Mouse (Mus musculus) heart, postnatal 10 days (tissue): ENCODE results near the gene Rxfp4. TPM values are rescaled to one million over a fixed set of nuclear protein-coding genes. Genes with fewer than 3 reads are reported as not detected.

ENCODE experiments used
- DNase-seq, 2 experiments: peaks; one replicate each; pipeline ENCODE4 v3.0.0; 2021
- intact Hi-C: fragments of 180-260 bp; cut with DNase I; formaldehyde crosslinking; loops from one replicate; pipeline ENCODE4 v1.15.1; 2025
- total RNA-seq, 2 experiments: library from RNA; stranded (reverse); gene quantifications; 2 replicates each; pipeline ENCODE4 v1.2.3; 2021

The Rxfp4 gene
- total RNA-seq: not detected

DNA sequence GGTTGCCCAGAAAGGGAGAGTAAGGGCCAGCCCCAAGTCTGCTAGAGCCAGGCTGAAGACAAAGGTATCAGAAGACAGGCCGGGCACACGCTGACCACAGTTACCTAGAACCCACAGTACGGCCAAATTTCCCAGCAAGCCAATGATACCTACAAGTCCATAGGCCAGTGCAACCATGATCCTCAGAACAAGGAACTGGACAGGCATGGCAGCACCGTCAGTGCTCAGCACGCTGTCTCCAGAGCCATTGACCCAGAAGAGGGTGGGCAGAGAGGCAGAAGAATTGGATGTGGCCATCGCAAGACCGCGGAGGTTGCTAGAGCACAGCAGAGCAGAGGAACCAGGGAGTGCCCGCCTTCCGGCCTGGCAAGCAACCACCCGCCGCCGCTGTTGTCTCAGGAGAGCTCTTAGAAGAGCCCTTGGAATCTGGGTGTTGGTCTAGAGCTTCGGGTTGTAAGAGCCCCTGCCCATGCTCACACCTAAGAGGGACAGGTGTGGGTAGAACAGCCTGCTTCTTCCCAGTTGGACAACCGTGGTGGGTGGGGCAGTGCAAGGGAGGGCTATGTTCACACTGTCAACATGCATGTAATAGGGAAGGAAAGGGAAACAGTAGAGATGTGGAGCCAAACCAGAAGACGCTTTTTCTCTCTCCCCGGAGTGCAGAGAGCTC is at the start of gene Rxfp4:
Gene Rxfp4, minus strand, starts transcription at position 297 of the 670 bp plus-strand sequence.
- peak in 1 of 2 experiments; percentile 4 for DNase-seq
- intact Hi-C loops: no loop called here

DNA sequence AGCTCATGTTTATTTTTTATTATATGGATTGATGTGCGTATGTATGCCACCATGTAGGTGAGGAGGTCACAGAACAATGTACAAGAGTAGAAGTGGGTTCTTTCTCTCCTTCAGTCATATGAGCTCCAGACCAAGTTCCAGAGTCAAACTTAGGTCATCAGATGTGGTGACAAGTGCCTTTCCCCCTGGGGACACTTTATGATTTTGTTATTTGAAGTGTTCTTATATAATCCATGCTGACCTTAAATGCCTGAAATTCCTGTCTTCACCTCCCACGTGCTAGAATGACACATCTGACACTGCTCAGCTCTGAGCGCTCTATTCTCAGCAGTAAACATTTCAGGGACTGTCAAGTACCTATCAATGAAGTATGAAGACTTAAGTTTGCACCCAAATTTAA is 48.3 kb upstream of the Rxfp4 start:
- intact Hi-C loops: no loop called here
- peak; percentile 24 to 49 for DNase-seq

DNA sequence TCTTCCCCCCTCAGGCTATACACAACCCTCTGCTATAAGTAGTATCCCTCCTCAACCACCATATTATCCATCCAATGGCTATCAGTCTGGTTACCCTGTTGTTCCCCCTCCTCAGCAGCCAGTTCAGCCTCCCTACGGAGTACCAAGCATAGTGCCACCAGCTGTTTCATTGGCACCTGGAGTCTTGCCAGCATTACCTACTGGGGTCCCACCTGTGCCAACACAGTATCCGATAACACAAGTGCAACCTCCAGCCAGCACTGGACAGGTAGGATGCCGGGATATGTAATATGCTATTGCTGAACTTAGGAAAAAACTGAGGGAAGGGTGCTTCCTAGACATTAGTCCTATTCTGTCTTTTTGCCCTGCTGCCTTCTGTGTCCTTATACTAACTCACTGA is 47.3 kb upstream of the Rxfp4 start:
- intact Hi-C loops: no loop called here
- no peak for DNase-seq

DNA sequence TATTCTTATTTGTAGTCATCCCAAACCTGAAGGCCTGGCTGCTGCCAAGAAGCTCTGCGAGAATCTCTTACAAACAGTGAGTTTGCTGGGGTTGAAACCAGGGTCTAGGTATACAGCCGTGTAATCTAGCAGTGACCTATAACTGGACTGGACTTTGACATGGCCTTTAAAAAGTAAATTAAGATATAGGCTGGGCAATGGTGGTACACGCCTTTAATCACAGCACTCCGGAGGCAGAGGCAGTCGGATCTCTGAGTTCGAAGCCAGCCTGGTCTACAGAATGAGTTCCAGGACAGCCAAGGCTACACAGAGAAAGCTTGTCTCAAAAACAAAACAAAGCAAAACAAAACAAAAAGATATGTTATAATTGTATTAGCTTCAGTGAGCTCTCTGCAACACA is 45.9 kb upstream of the Rxfp4 start:
- no peak for DNase-seq
- intact Hi-C loops: no loop called here

DNA sequence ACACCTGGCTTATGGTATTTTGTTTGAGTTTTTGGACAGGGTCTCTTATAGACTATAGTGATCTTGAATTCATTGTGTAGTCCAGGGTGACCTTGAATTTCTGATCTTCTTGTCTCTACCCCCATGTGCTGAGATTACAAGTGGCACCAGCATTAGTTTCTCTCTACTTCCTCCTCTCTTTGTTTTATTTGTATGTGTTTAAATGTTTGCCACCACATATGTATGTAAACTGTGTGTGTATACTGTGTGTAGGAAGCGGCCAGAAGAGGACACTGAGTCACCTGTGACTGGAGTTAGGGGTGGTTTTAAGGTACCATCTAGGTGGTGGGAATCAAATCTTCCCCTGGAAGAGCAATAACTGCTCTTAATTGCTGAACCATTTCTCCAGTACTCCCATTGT is 45.1 kb upstream of the Rxfp4 start:
- intact Hi-C loops: no loop called here
- no peak for DNase-seq

DNA sequence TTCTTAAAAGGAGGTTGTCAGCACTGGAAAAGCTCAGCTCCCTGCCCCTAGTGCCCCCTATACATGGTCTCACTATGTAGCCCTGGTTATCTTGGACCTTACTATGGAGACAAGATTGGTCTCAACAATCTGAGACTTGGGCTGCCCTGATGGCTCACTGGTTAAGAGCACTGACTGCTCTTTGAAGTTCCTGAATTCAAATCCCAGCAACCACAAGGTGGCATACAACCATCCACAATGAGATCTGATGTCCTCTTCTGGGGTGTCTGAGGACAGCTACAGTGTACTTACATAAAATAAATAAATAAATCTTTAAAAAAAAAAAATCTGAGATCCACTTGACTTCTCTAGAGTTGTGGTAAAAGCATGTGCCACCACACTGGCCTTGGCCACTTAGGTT is 42.6 kb upstream of the Rxfp4 start:
- intact Hi-C loops: no loop called here
- peak in 1 of 2 experiments; percentile 20 for DNase-seq

DNA sequence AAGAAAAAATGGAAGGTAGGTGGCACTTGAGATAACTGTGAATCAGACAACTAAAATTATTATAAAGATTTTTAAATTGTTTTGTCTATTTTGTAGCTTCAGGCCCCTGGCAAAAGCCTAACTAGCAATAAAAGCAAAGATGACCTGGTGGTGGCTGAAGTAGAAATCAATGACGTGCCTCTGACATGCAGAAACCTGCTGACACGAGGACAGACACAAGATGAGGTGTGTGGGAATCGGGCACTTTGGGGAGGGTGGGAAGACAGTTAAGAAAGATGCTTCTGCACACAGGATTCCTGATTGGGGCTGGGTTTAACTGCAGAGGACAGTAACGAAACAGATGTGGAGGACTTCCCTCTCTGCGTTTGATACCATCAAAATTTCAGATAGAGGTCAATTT is 36.1 kb upstream of the Rxfp4 start:
- no peak for DNase-seq
- intact Hi-C loops: no loop called here

DNA sequence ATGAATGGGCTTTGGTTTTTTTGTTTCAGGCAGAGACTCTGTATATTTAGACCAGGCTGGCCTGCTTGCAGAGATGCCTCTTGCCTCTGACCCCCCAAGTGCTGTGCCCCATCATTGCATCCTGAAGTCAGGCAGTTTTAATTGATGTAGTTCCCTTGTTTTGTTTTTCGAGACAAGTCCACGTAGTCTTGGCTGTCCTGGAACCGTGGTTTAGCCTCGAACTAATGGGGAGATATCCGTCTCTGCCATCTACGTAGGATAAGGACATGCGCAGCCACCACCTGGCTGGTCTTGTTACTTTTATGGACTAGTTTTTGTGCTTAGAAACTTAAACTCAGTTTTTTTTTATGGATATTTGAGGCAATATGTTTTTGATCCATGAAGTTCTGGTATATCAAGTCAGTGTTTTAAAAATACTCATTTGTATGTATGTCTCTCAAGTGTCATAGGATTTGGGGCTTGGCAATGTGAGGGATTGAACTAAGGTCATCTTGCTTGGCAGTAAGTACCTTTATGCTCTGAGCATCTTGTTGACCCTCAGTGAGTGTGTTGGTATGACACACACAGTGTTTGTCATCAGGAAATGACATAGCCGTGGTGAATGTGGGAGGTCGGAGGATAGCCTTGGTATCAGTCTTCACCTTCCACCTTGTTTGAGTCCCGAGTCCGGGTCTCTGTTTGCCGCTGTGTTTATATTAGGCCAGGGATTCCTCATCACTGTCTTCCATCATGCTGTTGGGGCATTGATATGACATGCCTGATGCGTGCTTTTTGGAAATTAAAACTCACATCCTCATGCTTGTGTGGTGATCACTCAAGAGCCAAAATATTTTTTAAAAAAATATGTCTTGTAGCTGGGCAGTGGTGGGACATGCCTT is 34.0 kb upstream of the Rxfp4 start:
- DNase-seq: no peak
- intact Hi-C loops: loop anchor here (2.0 kb wide), 1 partner anchor 16 kb away; no protein-coding TSS in a partner anchor

DNA sequence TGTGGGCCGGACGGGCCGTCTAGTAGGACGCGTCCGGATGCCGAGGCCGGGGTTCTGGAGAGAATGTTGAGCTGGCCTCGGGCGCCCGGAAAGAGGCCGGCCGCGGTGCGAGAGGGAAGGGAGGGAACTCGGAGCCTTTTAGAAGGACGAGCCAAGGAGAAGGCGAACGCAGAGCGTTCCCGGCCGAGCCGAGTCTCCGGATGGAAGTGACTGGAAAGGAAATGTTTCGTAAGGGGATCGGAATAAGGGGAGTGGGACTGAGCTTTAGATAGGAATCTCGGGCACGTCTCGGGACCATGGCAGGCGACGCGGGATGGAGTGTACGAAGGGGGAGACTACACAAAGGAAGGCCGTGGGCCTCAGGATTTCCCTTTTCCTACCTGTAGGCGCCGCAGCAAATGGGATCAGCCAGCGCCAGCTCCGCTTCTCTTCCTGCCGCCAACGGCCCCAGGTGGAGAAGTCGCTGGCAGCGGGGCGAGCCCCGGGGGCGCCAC is 33.1 kb upstream of the Rxfp4 start:
- no peak for DNase-seq
- intact Hi-C loops: loop anchor here (2.0 kb wide), 1 partner anchor 17 kb away; no protein-coding TSS in a partner anchor

DNA sequence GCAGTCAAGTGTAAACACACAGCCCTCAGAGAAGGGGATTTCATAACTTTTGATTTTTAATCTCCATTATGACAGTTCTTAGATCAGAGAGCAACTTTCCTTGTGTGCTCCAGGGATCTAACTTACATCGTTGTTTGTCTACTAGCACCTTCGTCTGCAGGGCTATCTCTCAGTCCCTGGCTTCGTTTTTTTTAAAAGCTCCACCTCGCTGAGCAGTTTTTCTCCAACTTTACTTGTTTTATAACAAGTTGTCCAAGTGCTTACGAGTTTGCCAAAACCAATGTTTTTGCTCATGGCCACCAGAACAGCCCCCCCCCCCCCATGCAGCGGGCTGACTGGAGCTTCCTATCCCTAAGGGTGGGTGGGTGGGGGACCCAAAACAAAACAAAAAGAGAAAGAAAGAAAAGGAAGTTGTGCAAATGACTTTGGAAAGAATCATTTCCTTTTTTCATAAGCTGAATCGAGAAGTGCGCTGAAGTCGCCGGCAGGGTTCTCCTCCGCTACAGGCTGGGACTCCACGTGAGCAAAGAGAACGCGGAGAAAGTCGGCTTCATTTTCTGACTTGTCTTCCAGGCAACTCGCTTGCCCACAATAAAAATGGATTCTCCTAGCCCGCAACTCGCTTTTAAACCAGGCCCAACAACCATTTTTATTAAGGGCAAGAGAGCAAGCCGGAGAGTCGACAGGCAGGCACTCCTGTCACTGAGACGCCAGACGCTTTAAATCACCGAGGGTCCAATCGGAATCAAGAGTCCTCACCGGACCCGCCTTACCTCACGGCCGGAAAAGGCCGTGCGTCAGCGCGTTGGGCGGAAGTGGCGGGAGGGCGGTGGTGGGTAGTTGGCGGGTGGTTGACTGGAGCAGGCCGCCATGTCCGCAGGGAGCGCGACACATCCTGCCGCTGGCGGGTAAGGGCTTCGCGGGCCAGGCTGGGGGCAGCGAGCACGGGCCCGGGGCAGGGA is 32.3 kb upstream of the Rxfp4 start, which contains the start of gene Khdc4:
Gene Khdc4, plus strand, starts transcription at position 824 of the 962 bp plus-strand sequence.
- peak; percentile 98 to 99 for DNase-seq
- intact Hi-C loops: no loop called here

DNA sequence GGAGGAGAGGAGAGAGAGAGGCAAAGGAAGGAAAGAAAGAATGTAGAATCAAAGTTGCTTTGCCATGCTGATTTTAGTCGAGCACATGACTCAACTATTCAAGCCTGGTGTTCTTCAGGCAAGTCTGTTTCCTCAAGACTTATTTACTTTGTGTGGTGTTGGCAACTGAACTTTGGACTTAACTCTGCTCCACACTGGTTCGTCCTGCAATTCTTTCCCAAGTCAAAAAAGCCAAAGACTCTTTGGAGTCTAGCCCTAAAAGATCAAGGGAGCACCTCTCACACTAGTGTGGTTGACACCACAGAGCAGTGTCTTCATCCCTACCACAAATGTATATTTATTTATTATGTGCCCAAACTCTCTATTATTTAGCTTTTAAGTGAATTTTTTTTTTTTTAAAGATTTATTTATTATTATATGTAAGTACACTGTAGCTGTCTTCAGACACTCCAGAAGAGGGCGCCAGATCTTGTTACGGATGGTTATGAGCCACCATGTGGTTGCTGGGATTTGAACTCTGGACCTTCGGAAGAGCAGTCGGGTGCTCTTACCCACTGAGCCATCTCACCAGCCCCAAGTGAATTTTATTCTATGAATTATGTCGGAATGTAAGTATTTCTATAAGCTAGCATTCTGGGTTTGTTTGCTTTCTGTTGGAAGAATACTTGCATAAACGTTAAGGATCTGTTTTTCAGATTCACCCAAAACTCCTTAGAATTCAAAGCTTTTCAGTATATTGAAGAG is 31.5 kb upstream of the Rxfp4 start:
- DNase-seq: no peak
- intact Hi-C loops: no loop called here

DNA sequence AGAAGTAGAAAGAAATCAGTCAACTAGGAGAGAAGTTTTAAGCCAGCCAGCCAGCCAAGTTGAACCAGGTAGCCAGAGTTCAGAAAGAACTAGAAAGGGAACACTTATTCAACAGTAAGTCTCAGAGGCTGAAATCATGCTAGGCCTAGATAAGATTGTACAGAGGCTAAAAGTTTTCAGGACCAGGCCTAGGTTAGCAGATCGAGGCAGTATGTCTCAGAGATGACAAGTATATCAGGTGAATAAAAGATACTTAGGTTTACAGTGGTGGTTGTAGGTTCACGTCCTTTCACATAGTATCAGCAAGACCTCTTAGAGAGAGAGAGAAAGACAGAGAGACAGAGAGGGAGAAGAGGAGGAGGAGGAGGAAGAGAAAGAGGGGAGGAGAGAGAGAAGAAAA is 30.9 kb upstream of the Rxfp4 start:
- DNase-seq: no peak
- intact Hi-C loops: no loop called here

DNA sequence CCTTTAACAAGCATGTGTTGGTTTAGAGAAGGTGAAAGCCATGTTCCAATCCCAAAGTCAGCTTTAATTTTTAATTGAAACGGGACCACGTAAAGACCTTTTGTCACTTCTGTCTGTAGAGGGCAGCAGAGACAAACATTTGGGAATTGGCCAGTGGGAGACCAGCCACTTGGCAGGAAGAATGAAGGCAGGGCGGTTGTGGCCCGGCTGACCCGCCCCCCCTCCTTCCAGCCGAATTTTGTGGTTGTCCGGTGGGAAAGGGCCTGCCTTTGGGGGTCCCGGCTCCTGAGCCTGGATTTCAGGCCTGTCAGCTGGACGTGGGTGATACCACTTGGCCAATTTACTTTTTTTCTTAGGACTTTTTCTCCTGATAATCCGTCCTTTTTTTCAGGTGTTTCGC is 24.5 kb upstream of the Rxfp4 start:
- peak; percentile 89 to 92 for DNase-seq
- intact Hi-C loops: loop anchor here (5.0 kb wide), 1 partner anchor 60 kb away; no protein-coding TSS in a partner anchor

DNA sequence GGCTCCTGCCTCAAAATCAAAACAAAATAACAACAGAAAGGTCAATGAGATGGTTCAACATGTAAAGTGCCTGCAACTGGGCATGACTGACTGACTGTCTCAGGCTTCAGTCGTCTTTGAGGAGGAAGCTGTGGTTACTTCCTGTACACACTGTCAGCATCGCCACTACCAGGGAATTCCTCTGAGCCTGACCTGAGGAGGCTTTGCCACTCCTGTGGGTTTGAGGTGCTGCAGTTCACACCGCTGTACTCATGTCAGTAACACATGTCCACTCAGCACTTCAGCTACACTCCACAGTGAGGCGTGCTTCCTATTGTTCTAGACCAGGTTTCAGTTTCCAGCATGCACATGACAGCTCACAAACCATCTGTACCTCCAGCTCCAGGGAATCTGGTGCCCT is 11.2 kb upstream of the Rxfp4 start:
- DNase-seq: no peak
- intact Hi-C loops: no loop called here

DNA sequence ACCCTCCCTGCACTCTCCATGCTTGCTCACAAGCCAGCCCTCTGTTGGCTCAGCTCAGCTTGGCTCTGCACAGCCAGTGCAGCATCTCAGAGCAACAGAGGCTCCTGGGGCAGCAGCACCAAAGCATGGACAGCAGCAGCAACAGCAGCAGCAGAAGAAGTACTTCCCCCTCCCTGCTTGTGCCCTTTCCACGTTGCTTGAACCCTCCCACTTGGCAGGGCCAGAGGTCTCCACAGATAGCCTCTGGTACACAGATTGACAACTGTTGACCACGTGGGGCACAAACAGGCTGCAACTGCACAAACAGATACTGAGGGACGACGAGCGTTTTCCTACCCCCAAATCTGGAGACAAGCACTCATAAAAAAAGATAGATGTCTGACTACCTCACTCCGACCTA is 6.9 kb upstream of the Rxfp4 start:
- no peak for DNase-seq
- intact Hi-C loops: no loop called here

DNA sequence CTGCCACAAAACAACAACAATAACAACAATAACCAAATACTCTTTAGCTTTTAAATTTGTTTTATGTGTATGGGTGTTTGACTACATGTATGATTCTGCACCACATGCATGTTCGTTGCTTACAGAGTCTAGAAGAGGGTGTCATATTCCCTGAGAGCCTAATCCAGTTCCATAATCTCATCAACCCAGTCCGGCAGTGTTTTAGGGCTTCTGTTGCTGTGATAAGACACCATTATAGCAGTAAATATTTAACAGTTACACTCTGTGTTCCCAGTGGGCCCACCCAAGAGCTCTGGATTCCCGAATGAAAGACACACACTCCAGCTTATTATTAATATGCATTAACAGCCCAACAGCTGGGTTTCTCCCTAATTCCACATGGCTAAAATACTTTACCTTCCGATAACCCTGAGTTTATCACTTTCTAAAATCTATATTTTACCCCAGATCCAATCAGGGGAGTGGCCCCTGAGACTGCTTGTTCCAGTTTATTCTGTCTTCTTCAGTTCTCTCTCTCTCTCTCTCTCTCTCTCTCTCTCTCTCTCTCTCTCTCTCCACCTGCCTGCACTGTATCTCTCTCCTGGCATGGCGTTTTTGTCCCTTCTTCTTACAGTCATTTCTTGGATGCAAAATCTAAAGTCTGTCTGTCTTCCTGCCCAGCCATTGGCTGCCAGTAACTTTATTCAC is 5.6 kb upstream of the Rxfp4 start:
- DNase-seq: no peak
- intact Hi-C loops: no loop called here

DNA sequence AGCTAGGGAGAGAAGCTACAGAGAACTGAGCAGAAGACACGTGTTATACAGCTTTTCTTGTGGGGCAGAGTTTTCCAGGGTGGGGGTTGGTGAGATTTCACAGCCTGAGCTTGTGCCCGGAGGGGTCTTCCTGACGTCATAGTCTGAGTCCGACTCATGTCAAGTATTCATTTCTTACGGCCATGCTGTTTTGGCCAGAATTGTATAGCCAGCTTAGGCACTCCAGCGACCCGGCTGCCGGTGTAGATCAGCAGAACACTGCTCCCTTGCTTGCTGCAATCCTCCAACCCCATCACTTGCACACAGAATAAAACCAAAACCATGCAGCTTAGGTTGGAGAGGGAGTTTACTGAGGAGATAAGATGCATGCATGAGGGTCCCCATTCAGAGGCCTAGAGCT is 2.7 kb upstream of the Rxfp4 start:
- intact Hi-C loops: no loop called here
- no peak for DNase-seq

DNA sequence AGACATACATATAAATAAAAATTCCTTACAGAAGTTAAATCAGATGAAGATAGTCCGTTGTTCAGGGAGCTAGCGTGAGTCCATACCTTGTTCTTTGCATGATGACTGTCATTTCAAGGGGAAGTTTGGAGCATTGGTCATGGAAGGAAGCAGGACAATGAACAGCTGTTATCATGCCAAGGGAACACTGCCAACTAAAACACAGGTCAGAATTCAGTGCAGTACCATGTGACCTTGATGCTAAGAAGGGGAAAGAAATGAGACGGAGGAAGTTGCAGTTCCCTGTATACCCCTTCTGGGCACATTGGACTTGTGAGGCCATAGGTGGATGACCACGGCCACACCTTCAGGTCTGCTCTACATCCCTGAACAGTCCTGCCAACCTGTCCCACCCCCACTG is 1.7 kb upstream of the Rxfp4 start:
- intact Hi-C loops: no loop called here
- peak; percentile 67 to 80 for DNase-seq
